Mouse (Mus musculus) myocyte (in vitro differentiated cells): Measurements from ENCODE around the gene Hsd11b1. TPM values are rescaled to one million over a fixed set of nuclear protein-coding genes. Genes with fewer than 3 reads are reported as not detected.

ENCODE experiments used
- H3K27me3 ChIP-seq: one replicate; pipeline ENCODE4 v1.6.1; 2011; ENCODE audit not compliant: control insufficient read depth, insufficient read depth, insufficient read length
- H3K36me3 ChIP-seq: one replicate; pipeline ENCODE4 v1.6.1; 2011; ENCODE audit not compliant: control insufficient read depth, insufficient read depth
- H3K4me2 ChIP-seq: one replicate; pipeline ENCODE4 v1.6.1; 2011; ENCODE audit warnings: low read depth, control low read depth
- H3K4me3 ChIP-seq: one replicate; pipeline ENCODE4 v1.5.1; 2011; ENCODE audit warnings: mild to moderate bottlenecking, control low read depth, moderate library complexity
- H3K79me2 ChIP-seq: one replicate; pipeline ENCODE4 v1.6.1; 2011; ENCODE audit not compliant: control insufficient read depth, insufficient read depth
- H3ac ChIP-seq: one replicate; pipeline ENCODE4 v1.6.1; 2011; ENCODE audit not compliant: control insufficient read depth, insufficient read length
- CEBPB ChIP-seq: IDR thresholded peaks from 2 replicates; pipeline ENCODE4 v1.6.1; 2011; ENCODE audit warnings: mild to moderate bottlenecking, moderate library complexity; ENCODE audit not compliant: poor library complexity, insufficient read depth, severe bottlenecking
- E2F4 ChIP-seq: IDR thresholded peaks from one replicate; pipeline ENCODE4 v1.6.1; 2011; ENCODE audit warnings: mild to moderate bottlenecking, control low read depth, moderate library complexity; ENCODE audit not compliant: insufficient read depth
- MAX ChIP-seq: IDR thresholded peaks from one replicate; pipeline ENCODE4 v1.6.1; 2011; ENCODE audit warnings: low read depth, mild to moderate bottlenecking, control low read depth
- MYOD1 ChIP-seq, 3 experiments: IDR thresholded peaks; one replicate each; pipeline ENCODE4 v1.6.1; 2011; ENCODE audit warnings: control low read depth in 2 of 3, low read depth in 2 of 3, mild to moderate bottlenecking in 2 of 3, moderate library complexity in 1 of 3; ENCODE audit not compliant: insufficient read length in 2 of 3, control insufficient read depth in 1 of 3
- MYOG ChIP-seq, 3 experiments: IDR thresholded peaks; one replicate each; pipeline ENCODE4 v1.6.1; 2011; ENCODE audit warnings: control low read depth in 2 of 3, low read depth in 2 of 3, mild to moderate bottlenecking in 2 of 3; ENCODE audit not compliant: insufficient read length in 2 of 3, control insufficient read depth in 1 of 3, insufficient read depth in 1 of 3
- POLR2A ChIP-seq: IDR thresholded peaks from one replicate; pipeline ENCODE4 v1.6.1; 2011; ENCODE audit warnings: low read depth, mild to moderate bottlenecking, control low read depth, moderate library complexity; ENCODE audit not compliant: insufficient read length
- POLR2AphosphoS2 ChIP-seq: IDR thresholded peaks from one replicate; pipeline ENCODE4 v1.6.1; 2011; ENCODE audit warnings: low read depth, control low read depth; ENCODE audit not compliant: insufficient read length
- REST ChIP-seq: IDR thresholded peaks from one replicate; pipeline ENCODE4 v1.6.1; 2011; ENCODE audit warnings: mild to moderate bottlenecking, control low read depth, moderate library complexity; ENCODE audit not compliant: insufficient read depth, insufficient read length
- SRF ChIP-seq: IDR thresholded peaks from one replicate; pipeline ENCODE4 v1.6.1; 2011; ENCODE audit warnings: low read depth; ENCODE audit not compliant: control insufficient read depth, insufficient read length
- TCF12 ChIP-seq: IDR thresholded peaks from one replicate; pipeline ENCODE4 v1.6.1; 2011; ENCODE audit warnings: mild to moderate bottlenecking, control low read depth; ENCODE audit not compliant: poor library complexity, insufficient read depth, severe bottlenecking
- TCF3 ChIP-seq: IDR thresholded peaks from one replicate; pipeline ENCODE4 v1.6.1; 2011; ENCODE audit warnings: low read depth, control low read depth; ENCODE audit not compliant: insufficient read length
- USF1 ChIP-seq: IDR thresholded peaks from one replicate; pipeline ENCODE4 v1.6.1; 2011; ENCODE audit warnings: low read depth, mild to moderate bottlenecking, control low read depth, moderate library complexity
- polyA plus RNA-seq: library from polyadenylated mRNA; unstranded; fragments of >200 nt; fragmentation: generic; extraction: Trizol; gene quantifications from one replicate; pipeline ENCODE4 v1.2.1, GENCODE M21; 2012; ENCODE audit warnings: missing spikeins

Hsd11b1 gene
- polyA plus RNA-seq, 1 experiment, result 2.7 TPM

- Histone ChIP-seq H3K79me2 (no peaks in the 10 kb centered on the region), H3K4me3 (no peak overlapping the region), H3K4me2 (no peak overlapping the region), H3K36me3 (no peaks in the 10 kb centered on the region), H3K27me3 (no peaks in the 10 kb centered on the region), H3ac (no peak overlapping the region)
- no peak for TF ChIP-seq MAX
- no peak for TF ChIP-seq MYOD1 (IDR thresholded peaks at IDR 0.05; ENCODE audit: control insufficient read depth in 1 of 3, insufficient read length in 2 of 3, low read depth in 2 of 3)
- no peak for TF ChIP-seq SRF
- TF ChIP-seq MYOG (IDR thresholded peaks at IDR 0.05; ENCODE audit: control insufficient read depth in 1 of 3, insufficient read depth in 1 of 3, insufficient read length in 2 of 3, low read depth in 2 of 3), result no peak
- TF ChIP-seq CEBPB, result no peak
- no peak for TF ChIP-seq TCF3
- TF ChIP-seq USF1, result no peak
- TF ChIP-seq TCF12, result no peak
- no peak for TF ChIP-seq REST
- TF ChIP-seq POLR2A, result no peak
- no peak for TF ChIP-seq POLR2AphosphoS2
- no peak for TF ChIP-seq E2F4
Observed at GRCm38 (mm10) chr1:193220408-193220807, 43.5 kb downstream of the Hsd11b1 start.

DNA sequence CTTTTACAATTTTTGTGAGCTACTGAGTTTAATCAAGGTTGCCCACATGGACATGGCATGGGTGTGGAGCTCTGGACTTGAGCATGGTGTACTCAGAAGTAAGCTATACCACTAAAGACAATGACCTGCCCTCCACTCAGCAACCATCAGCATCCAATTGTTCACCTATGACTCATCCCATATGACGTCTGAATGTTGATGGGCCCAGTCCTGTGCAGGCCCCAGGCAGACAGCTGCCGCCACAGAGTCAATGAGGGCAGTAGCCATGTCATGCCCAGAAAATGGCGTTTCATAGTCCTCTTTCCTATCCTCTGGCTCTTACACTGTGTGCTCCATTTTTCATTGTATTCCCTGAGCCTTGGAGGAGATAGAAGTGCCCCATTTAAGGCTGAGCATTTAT, 47.9 kb downstream of the Hsd11b1 start:
- no peak overlapping the region for H3K4me3 ChIP-seq
- no peak overlapping the region for H3ac ChIP-seq
- H3K36me3 ChIP-seq, result no peaks in the 10 kb centered on the region
- no peaks in the 10 kb centered on the region for H3K79me2 ChIP-seq
- H3K4me2 ChIP-seq, result no peak overlapping the region
- no peaks in the 10 kb centered on the region for H3K27me3 ChIP-seq
- TF ChIP-seq MYOG (IDR thresholded peaks at IDR 0.05; ENCODE audit: control insufficient read depth in 1 of 3, insufficient read depth in 1 of 3, insufficient read length in 2 of 3, low read depth in 2 of 3) (peak in 2 of 3 experiments; percentile 56 to 63), E2F4 (no peak), MYOD1 (IDR thresholded peaks at IDR 0.05; ENCODE audit: control insufficient read depth in 1 of 3, insufficient read length in 2 of 3, low read depth in 2 of 3) (peak in 2 of 3 experiments; percentile 60 to 72)

DNA sequence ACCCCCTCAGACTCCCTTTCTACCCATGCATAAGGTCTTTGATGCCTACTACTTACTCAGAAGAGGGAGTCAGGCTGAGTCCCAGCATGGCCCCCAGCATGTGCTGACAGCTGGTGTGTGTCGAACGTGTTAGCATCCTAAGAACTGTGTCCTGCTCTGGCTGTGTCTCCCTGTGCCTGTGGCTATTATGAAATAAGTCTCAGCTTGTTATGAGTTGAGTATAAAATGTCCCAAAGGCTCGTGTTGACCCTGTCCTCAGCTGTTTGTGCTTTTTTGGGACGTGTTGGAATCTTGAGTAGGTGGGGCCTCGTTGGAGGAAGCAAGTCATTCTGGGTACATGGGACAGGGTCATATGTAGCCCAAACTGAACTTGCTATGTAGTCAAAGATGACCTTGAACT, 49.8 kb downstream of the Hsd11b1 start:
- no peak for TF ChIP-seq POLR2A
- TF ChIP-seq USF1, result no peak
- peak in 2 of 3 experiments; percentile 5 to 22 for TF ChIP-seq MYOD1 (IDR thresholded peaks at IDR 0.05; ENCODE audit: control insufficient read depth in 1 of 3, insufficient read length in 2 of 3, low read depth in 2 of 3)
- TF ChIP-seq MYOG (IDR thresholded peaks at IDR 0.05; ENCODE audit: control insufficient read depth in 1 of 3, insufficient read depth in 1 of 3, insufficient read length in 2 of 3, low read depth in 2 of 3), result peak in 1 of 3 experiments; percentile 2
- Histone ChIP-seq H3K4me2 (peak overlapping the region; percentile 6), H3K36me3 (no peaks in the 10 kb centered on the region), H3K79me2 (no peaks in the 10 kb centered on the region), H3K27me3 (no peaks in the 10 kb centered on the region), H3ac (no peak overlapping the region), H3K4me3 (no peak overlapping the region)

DNA sequence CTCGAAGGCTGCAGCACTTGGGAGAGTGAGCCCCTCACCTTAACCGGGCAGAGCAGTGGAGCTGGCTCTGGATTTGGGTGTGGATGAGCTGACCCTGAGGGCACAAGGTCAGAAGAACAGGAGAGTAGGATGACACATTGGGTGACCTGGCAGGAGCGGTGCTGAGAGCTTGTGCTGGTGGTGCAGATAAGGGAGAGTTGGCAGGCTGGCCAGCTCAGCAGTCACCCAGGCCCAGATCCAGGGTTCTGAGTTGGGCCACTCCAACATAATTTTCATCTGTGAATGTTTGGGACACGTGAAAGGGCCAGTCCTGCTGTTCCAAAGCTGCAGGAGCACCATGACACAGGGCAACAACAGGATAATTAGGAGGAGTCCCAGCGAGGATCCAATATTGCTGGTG, 52.5 kb downstream of the Hsd11b1 start:
- Histone ChIP-seq H3K36me3 (no peaks in the 10 kb centered on the region), H3K27me3 (no peaks in the 10 kb centered on the region), H3K4me3 (no peak overlapping the region), H3K4me2 (no peak overlapping the region), H3K79me2 (no peaks in the 10 kb centered on the region), H3ac (no peak overlapping the region)
- TF ChIP-seq POLR2A, result no peak
- TF ChIP-seq TCF3, result no peak
- TF ChIP-seq CEBPB, result no peak
- no peak for TF ChIP-seq SRF
- TF ChIP-seq TCF12, result no peak
- TF ChIP-seq POLR2AphosphoS2, result no peak
- TF ChIP-seq MYOD1 (IDR thresholded peaks at IDR 0.05; ENCODE audit: control insufficient read depth in 1 of 3, insufficient read length in 2 of 3, low read depth in 2 of 3), result no peak
- TF ChIP-seq USF1, result no peak
- no peak for TF ChIP-seq MAX
- TF ChIP-seq MYOG (IDR thresholded peaks at IDR 0.05; ENCODE audit: control insufficient read depth in 1 of 3, insufficient read depth in 1 of 3, insufficient read length in 2 of 3, low read depth in 2 of 3), result no peak
- no peak for TF ChIP-seq E2F4
- no peak for TF ChIP-seq REST

GRCm38 (mm10) chr1:193208178-193208577, 55.7 kb downstream of the Hsd11b1 start:
- Histone ChIP-seq H3K27me3 (no peaks in the 10 kb centered on the region), H3K4me3 (no peak overlapping the region), H3ac (no peak overlapping the region), H3K79me2 (no peaks in the 10 kb centered on the region), H3K4me2 (no peak overlapping the region), H3K36me3 (no peaks in the 10 kb centered on the region)
- no peak for TF ChIP-seq MYOD1 (IDR thresholded peaks at IDR 0.05; ENCODE audit: control insufficient read depth in 1 of 3, insufficient read length in 2 of 3, low read depth in 2 of 3)
- no peak for TF ChIP-seq POLR2A
- TF ChIP-seq CEBPB, result no peak
- TF ChIP-seq SRF, result no peak
- no peak for TF ChIP-seq MAX
